Mouse (Mus musculus) erythroblast, adult 5-6 weeks (primary cell): ENCODE measurements at regions not wholly inside any gene's neighbourhood (a gene's known extent, or its start where the extent isn't known, plus 50 kb on each side); places are given as distances from the start of the nearest gene placed in this dataset.

Experiments used
- ATAC-seq: replicated peaks from 2 replicates; pipeline ENCODE4 v1.8.0; 2016; ENCODE audit warnings: moderate number of reproducible peaks, mild to moderate bottlenecking, moderate TSS enrichment, inconsistent platforms; ENCODE audit not compliant: poor library complexity, low FRiP score, severe bottlenecking

- ATAC-seq = no peak
These were observed 476.5 kb upstream of the Zmiz1 start for GRCm38 (mm10) chr14:24982489-24982888.

- no peak for ATAC-seq
These were observed 475.7 kb upstream of the Zmiz1 start for GRCm38 (mm10) chr14:24983279-24983678.

- ATAC-seq = no peak
These were observed 473.1 kb upstream of the Zmiz1 start for GRCm38 (mm10) chr14:24985806-24986359.

- no peak for ATAC-seq
These were observed 472.6 kb upstream of the Zmiz1 start for GRCm38 (mm10) chr14:24986404-24986803.

- no peak for ATAC-seq
These were observed 465.0 kb upstream of the Zmiz1 start for GRCm38 (mm10) chr14:24993751-24994658.

GRCm38 (mm10) chr14:24995226-24995625 lies 463.8 kb upstream of the Zmiz1 start:
- ATAC-seq = no peak

- ATAC-seq = no peak
These were observed 461.0 kb upstream of the Zmiz1 start for GRCm38 (mm10) chr14:24997786-24998509.

GRCm38 (mm10) chr14:24999008-24999572 lies 459.9 kb upstream of the Zmiz1 start:
- ATAC-seq = no peak

GRCm38 (mm10) chr14:25005241-25005946 lies 453.6 kb upstream of the Zmiz1 start:
- ATAC-seq = no peak

- no peak for ATAC-seq
These were observed 447.1 kb upstream of the Zmiz1 start for GRCm38 (mm10) chr14:25011926-25012325.

GRCm38 (mm10) chr14:25015288-25016238 lies 443.4 kb upstream of the Zmiz1 start:
- no peak for ATAC-seq

- no peak for ATAC-seq
These were observed 441.1 kb upstream of the Zmiz1 start for GRCm38 (mm10) chr14:25017860-25018259.

- no peak for ATAC-seq
These were observed 439.6 kb upstream of the Zmiz1 start for GRCm38 (mm10) chr14:25019306-25019905.

- no peak for ATAC-seq
These were observed 436.3 kb upstream of the Zmiz1 start for GRCm38 (mm10) chr14:25022523-25023269.

- ATAC-seq = no peak
These were observed 435.6 kb upstream of the Zmiz1 start for GRCm38 (mm10) chr14:25023270-25023800.

- no peak for ATAC-seq
These were observed 433.9 kb upstream of the Zmiz1 start for GRCm38 (mm10) chr14:25025074-25025473.

- ATAC-seq = no peak
These were observed 431.9 kb upstream of the Zmiz1 start for GRCm38 (mm10) chr14:25027076-25027475.
